Mouse (Mus musculus): ENCODE measurements around the gene Optn.

DNA sequence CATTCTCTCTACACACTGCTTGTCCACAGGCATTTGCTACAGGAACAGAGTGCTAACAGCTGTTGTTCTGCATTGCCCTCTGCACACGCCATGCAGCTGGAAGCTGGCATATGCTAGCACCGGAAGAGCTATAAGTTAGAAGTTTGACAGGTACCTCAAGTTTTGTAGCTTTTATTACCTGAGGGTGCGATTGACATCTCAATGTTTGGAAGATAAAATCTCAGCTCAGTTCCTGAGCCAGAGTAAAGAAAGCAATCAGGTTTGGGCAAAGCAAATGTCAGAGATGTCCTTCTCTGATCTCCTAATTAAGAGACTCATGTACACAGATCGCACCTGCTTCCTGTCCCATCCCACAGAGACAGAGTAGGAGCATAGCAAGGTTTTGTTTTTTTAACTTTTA, 77.1 kb downstream of the Optn start:
- TF ChIP-seq ETS1 (conservative IDR thresholded peaks at IDR 0.05; ENCODE audit: low read depth, low read length) (no peak), EP300 (IDR thresholded peaks at IDR 0.05; ENCODE audit: low read length) (no peak), ZMIZ1 (IDR thresholded peaks at IDR 0.05; ENCODE audit: low read depth, low read length) (no peak), ZNF384 (IDR thresholded peaks at IDR 0.05; ENCODE audit: low read depth, low read length) (no peak), TCF12 (IDR thresholded peaks at IDR 0.05; ENCODE audit: low read depth, low read length) (no peak), CTCF (conservative IDR thresholded peaks at IDR 0.05 in 1 of 2, IDR thresholded peaks at IDR 0.05 in 1 of 2; ENCODE audit: low read depth in 2 of 2, low read length in 2 of 2) (no peak)

Data from CH12.LX (cell line).